Mouse (Mus musculus) mesoderm, embryonic 11.5 days (tissue): ENCODE measurements at regions not wholly inside any gene's neighbourhood (a gene's known extent, or its start where the extent isn't known, plus 50 kb on each side); places are given as distances from the start of the nearest gene placed in this dataset.

ENCODE experiments used
- DNase-seq: peaks from one replicate; pipeline ENCODE4 v3.0.0-alpha.2; 2012; ENCODE audit warnings: low read depth, low spot score

GRCm38 (mm10) chr19:36178828-36179251, 58.9 kb upstream of the Ankrd1 start:
- DNase-seq: peak; percentile 29

GRCm38 (mm10) chr19:36180329-36180728, 60.4 kb upstream of the Ankrd1 start:
- no peak for DNase-seq

- no peak for DNase-seq
These were observed 61.6 kb upstream of the Ankrd1 start for GRCm38 (mm10) chr19:36181535-36181934.

GRCm38 (mm10) chr19:36183127-36183526, 63.2 kb upstream of the Ankrd1 start:
- peak; percentile 70 for DNase-seq

- DNase-seq: no peak
These were observed 69.8 kb upstream of the Ankrd1 start for GRCm38 (mm10) chr19:36189662-36190061.

GRCm38 (mm10) chr19:36191641-36192040, 71.7 kb upstream of the Ankrd1 start:
- no peak for DNase-seq

- no peak for DNase-seq
These were observed 84.4 kb upstream of the Ankrd1 start for GRCm38 (mm10) chr19:36204269-36204668.

- no peak for DNase-seq
These were observed 85.2 kb upstream of the Ankrd1 start for GRCm38 (mm10) chr19:36204965-36205718.

- peak; percentile 54 for DNase-seq
These were observed 87.9 kb upstream of the Ankrd1 start for GRCm38 (mm10) chr19:36207735-36208288.

- no peak for DNase-seq
These were observed 88.5 kb upstream of the Ankrd1 start for GRCm38 (mm10) chr19:36208419-36208818.

- no peak for DNase-seq
These were observed 93.6 kb upstream of the Ankrd1 start for GRCm38 (mm10) chr19:36213461-36213860.

- peak; percentile 49 for DNase-seq
These were observed 94.5 kb upstream of the Ankrd1 start for GRCm38 (mm10) chr19:36214188-36214968.

- DNase-seq: no peak
These were observed 97.3 kb upstream of the Ankrd1 start for GRCm38 (mm10) chr19:36217177-36217576.

GRCm38 (mm10) chr19:36217605-36218004, 97.7 kb upstream of the Ankrd1 start:
- DNase-seq: no peak

GRCm38 (mm10) chr19:36218921-36219320, 99.0 kb upstream of the Ankrd1 start:
- DNase-seq: no peak

GRCm38 (mm10) chr19:36221104-36221503, 101.2 kb upstream of the Ankrd1 start:
- no peak for DNase-seq

- DNase-seq: no peak
These were observed 101.7 kb upstream of the Ankrd1 start for GRCm38 (mm10) chr19:36221596-36221995.

GRCm38 (mm10) chr19:36222198-36222597, 102.3 kb upstream of the Ankrd1 start:
- DNase-seq: no peak

GRCm38 (mm10) chr19:36224518-36224917, 104.6 kb upstream of the Ankrd1 start:
- no peak for DNase-seq

GRCm38 (mm10) chr19:36225612-36226011, 105.7 kb upstream of the Ankrd1 start:
- DNase-seq: no peak

- DNase-seq: no peak
These were observed 107.7 kb upstream of the Ankrd1 start for GRCm38 (mm10) chr19:36227418-36228160.

GRCm38 (mm10) chr19:36229315-36229714, 109.4 kb upstream of the Ankrd1 start:
- no peak for DNase-seq
